Mouse (Mus musculus) adipose tissue, adult 10 weeks (tissue): ENCODE measurements around the gene Vmn1r155. TPM values are rescaled to one million over a fixed set of nuclear protein-coding genes. Genes with fewer than 3 reads are reported as not detected.

Experiments used
- polyA plus RNA-seq: library from polyadenylated mRNA; stranded (reverse); fragments of 350-450 nt; fragmentation: Illumina TruSeq; extraction: RNeasy Lipid Tissue Mini Kit (QIAGEN cat#74804); gene quantifications from one replicate; pipeline ENCODE4 v1.2.3, GENCODE M21; 2014; ENCODE audit warnings: low read depth, low replicate concordance

Gene Vmn1r155
- not detected for polyA plus RNA-seq

GRCm38 (mm10) chr7:22657718-22658117 lies at the start of gene Vmn1r155:
Gene Vmn1r155, plus strand, starts transcription at chr7:22658018.

GRCm38 (mm10) chr7:22692217-22692616 lies 34.4 kb downstream of the Vmn1r155 start, which contains the start of gene Gm8693:
Gene Gm8693, minus strand, starts transcription at chr7:22692317.

Other genes starting within 250 kb of the Vmn1r155 start
- gene Vmn1r148, start 244.4 kb upstream of the Vmn1r155 start, polyA plus RNA-seq, result not detected
- gene Vmn1r149, start 219.8 kb upstream of the Vmn1r155 start, polyA plus RNA-seq, result not detected
- not detected for gene Gm10665, start 193.9 kb upstream of the Vmn1r155 start, polyA plus RNA-seq
- gene Vmn1r151, start 158.3 kb upstream of the Vmn1r155 start, polyA plus RNA-seq, result not detected
- not detected for gene Vmn1r152, start 135.1 kb upstream of the Vmn1r155 start, polyA plus RNA-seq
- gene Gm8677, start 123.1 kb upstream of the Vmn1r155 start, polyA plus RNA-seq, result not detected
- gene Gm4201, start 92.7 kb upstream of the Vmn1r155 start, polyA plus RNA-seq, result not detected
- gene Gm4565, start 69.9 kb upstream of the Vmn1r155 start, polyA plus RNA-seq, result not detected
- gene Gm8693, start 34.3 kb downstream of the Vmn1r155 start, polyA plus RNA-seq, result not detected
- gene Gm4567, start 61.7 kb downstream of the Vmn1r155 start, polyA plus RNA-seq, result not detected
- not detected for gene Vmn1r157, start 103.7 kb downstream of the Vmn1r155 start, polyA plus RNA-seq
- gene Vmn1r158, start 132.8 kb downstream of the Vmn1r155 start, polyA plus RNA-seq, result not detected
- not detected for gene Vmn1r159, start 185.6 kb downstream of the Vmn1r155 start, polyA plus RNA-seq
- gene Vmn1r160, start 213.2 kb downstream of the Vmn1r155 start, polyA plus RNA-seq, result not detected